Mouse (Mus musculus) left cerebral cortex, postnatal 25 days (tissue): Measurements from ENCODE around the gene Rad54l. TPM values are rescaled to one million over a fixed set of nuclear protein-coding genes. Genes with fewer than 3 reads are reported as not detected.

Source experiments
- DNase-seq, 2 experiments: peaks; one replicate each; pipeline ENCODE4 v3.0.0; 2022; ENCODE audit warnings: low spot score in 2 of 2, mixed read lengths in 1 of 2
- intact Hi-C: fragments of 180-260 bp; cut with DNase I; formaldehyde crosslinking; loops from one replicate; pipeline ENCODE4 v1.15.1; 2025
- total RNA-seq, 2 experiments: library from RNA; stranded (reverse); gene quantifications; 2 replicates each; pipeline ENCODE4 v1.2.3; 2021

Gene Rad54l
- total RNA-seq, result under 1 TPM; 0.32 to 0.64 TPM

GRCm38 (mm10) chr4:116123602-116124519 is at the start of gene Rad54l, which contains the start of gene Pomgnt1:
Gene Rad54l, minus strand, starts transcription at chr4:116123690.
Gene Pomgnt1, plus strand, starts transcription at chr4:116123840.
- intact Hi-C loops, result no loop called here
- peak; percentile 71 to 84 for DNase-seq

GRCm38 (mm10) chr4:116173072-116173471 is 49.6 kb upstream of the Rad54l start, which contains the start of the genes 1700042G07Rik and Gm49337:
Gene 1700042G07Rik, plus strand, starts transcription at chr4:116173372.
Gene Gm49337, plus strand, starts transcription at chr4:116173384.
- no peak for DNase-seq
- intact Hi-C loops, result no loop called here

- intact Hi-C loops, result loop anchor here (2.0 to 10.0 kb wide), 3 partner anchors 113 to 445 kb away; partner anchors contain the start of genes Gpbp1l1 and Tmem69
- DNase-seq, result no peak
These were observed 45.8 kb upstream of the Rad54l start for GRCm38 (mm10) chr4:116169353-116169672.

GRCm38 (mm10) chr4:116168617-116169352 is 45.3 kb upstream of the Rad54l start:
- intact Hi-C loops, result loop anchor here (2.0 to 10.0 kb wide), 3 partner anchors 114 to 446 kb away; partner anchors contain the start of genes Gpbp1l1 and Tmem69
- DNase-seq, result peak; percentile 76 to 79

GRCm38 (mm10) chr4:116167404-116167803 is 43.9 kb upstream of the Rad54l start, which contains the start of gene Tspan1:
Gene Tspan1, minus strand, starts transcription at chr4:116167601.
- intact Hi-C loops, result loop anchor here (10.0 kb wide), 2 partner anchors 387 to 447 kb away; partner anchors contain the start of genes Gpbp1l1 and Tmem69
- no peak for DNase-seq

GRCm38 (mm10) chr4:116165708-116166407 is 42.4 kb upstream of the Rad54l start:
- DNase-seq, result no peak
- intact Hi-C loops, result loop anchor here (10.0 kb wide), 2 partner anchors 389 to 449 kb away; partner anchors contain the start of genes Gpbp1l1 and Tmem69

GRCm38 (mm10) chr4:116164759-116165554 is 41.5 kb upstream of the Rad54l start:
- intact Hi-C loops, result loop anchor here (5.0 to 10.0 kb wide), 3 partner anchors 237 to 450 kb away; partner anchors contain the start of genes Gpbp1l1 and Tmem69
- DNase-seq, result no peak

GRCm38 (mm10) chr4:116162142-116162541 is 38.7 kb upstream of the Rad54l start:
- no peak for DNase-seq
- intact Hi-C loops, result loop anchor here (5.0 to 10.0 kb wide), 3 partner anchors 240 to 453 kb away; partner anchors contain the start of genes Gpbp1l1 and Tmem69

GRCm38 (mm10) chr4:116160769-116161168 is 37.3 kb upstream of the Rad54l start:
- intact Hi-C loops, result loop anchor here (1.0 to 10.0 kb wide), 5 partner anchors 16 to 454 kb away; partner anchors contain the start of genes Gpbp1l1, Pik3r3 and Tmem69
- peak; percentile 69 to 97 for DNase-seq

- peak in 1 of 2 experiments; percentile 78 for DNase-seq
- intact Hi-C loops, result loop anchor here (1.0 to 10.0 kb wide), 5 partner anchors 16 to 455 kb away; partner anchors contain the start of genes Gpbp1l1, Pik3r3 and Tmem69
These were observed 36.4 kb upstream of the Rad54l start for GRCm38 (mm10) chr4:116159912-116160311.

GRCm38 (mm10) chr4:116157882-116158281 is 34.4 kb upstream of the Rad54l start:
- intact Hi-C loops, result no loop called here
- no peak for DNase-seq

- intact Hi-C loops, result no loop called here
- DNase-seq, result no peak
These were observed 29.2 kb upstream of the Rad54l start for GRCm38 (mm10) chr4:116152702-116153101.

GRCm38 (mm10) chr4:116151238-116151637 is 27.7 kb upstream of the Rad54l start, which contains the start of gene Lurap1:
Gene Lurap1, minus strand, starts transcription at chr4:116151338.
- intact Hi-C loops, result no loop called here
- DNase-seq, result no peak

GRCm38 (mm10) chr4:116150862-116151221 is 27.4 kb upstream of the Rad54l start:
- intact Hi-C loops, result no loop called here

GRCm38 (mm10) chr4:116150156-116150861 is 26.8 kb upstream of the Rad54l start:
- intact Hi-C loops, result no loop called here

More at GRCm38 (mm10) chr4:116150862-116151221, 27.4 kb upstream of the Rad54l start:
- no peak for DNase-seq

GRCm38 (mm10) chr4:116149812-116150155 is 26.3 kb upstream of the Rad54l start:
- DNase-seq, result peak in 1 of 2 experiments; percentile 36
- intact Hi-C loops, result no loop called here

More at GRCm38 (mm10) chr4:116150156-116150861, 26.8 kb upstream of the Rad54l start:
- DNase-seq, result peak in 1 of 2 experiments; percentile 56
